Mouse (Mus musculus) lung, postnatal 10 days (tissue): Measurements from ENCODE around the gene Saysd1.

Experiments used
- DNase-seq: peaks from one replicate; pipeline ENCODE4 v3.0.0; 2021

The Saysd1 gene

GRCm38 (mm10) chr14:20106271-20106670, 32.1 kb downstream of the Saysd1 start:
- peak; percentile 42 for DNase-seq

GRCm38 (mm10) chr14:20103207-20103606, 35.1 kb downstream of the Saysd1 start:
- DNase-seq: peak; percentile 72

- DNase-seq: peak; percentile 83
Observed at GRCm38 (mm10) chr14:20098061-20098460, 40.3 kb downstream of the Saysd1 start.

DNA sequence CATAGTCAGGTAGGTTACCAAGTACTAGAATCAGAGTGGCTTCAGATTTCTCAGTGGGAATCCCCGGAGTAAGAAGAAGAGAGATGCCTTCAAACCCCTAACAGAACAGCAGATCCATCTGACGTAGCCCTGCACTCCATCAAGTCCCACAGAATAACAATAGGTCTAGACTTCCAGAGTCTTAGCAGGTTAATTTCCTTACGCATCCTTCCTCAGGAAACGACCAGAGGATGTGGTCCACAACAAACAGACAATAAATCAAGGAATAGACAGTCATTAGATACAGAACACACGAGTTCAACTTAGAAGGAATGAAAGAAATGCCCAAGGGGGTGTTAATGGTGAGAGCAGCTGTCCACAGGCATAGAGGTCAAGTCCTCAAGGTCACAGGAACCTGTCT, 43.4 kb downstream of the Saysd1 start:
- DNase-seq: no peak

DNA sequence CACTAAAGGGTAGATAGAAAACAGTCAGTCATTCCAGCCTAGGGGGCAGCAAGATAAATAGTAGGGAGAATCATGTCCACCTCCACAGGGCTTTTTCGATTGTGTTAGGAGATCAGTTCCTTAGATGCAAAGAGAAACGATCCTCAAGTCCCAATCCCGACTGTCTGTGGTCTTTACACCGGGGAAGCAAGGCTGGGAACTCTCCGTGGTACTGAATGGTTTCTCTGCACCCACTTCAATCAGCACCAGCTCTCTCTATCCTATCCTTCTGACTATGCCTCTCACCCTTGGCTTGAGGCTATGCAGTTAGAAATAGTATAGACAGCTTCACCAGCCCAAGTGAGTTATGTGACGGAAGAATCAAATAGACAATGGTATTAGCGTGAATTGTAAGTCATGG, 44.8 kb downstream of the Saysd1 start:
- DNase-seq: peak; percentile 76

DNA sequence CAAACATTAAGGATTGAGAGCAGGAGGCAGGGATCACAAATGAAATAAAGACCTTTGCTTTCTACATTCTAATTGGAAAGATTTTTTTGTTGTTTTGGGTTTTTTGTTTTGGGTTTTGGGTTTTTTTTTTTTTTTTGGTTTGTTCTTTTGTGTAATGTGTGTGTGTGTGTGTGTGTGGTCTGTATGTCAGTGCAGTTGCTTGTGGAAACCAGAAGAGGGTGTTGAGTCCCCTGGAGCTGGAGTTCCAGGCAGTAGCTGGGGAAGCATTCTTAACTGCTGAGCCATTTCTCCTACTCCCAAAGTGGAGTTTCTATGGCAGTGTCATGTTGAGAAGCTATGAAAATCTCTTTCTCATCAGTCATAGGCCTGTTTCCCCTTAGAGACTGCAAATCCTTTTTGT, 54.0 kb downstream of the Saysd1 start:
- DNase-seq: no peak

DNA sequence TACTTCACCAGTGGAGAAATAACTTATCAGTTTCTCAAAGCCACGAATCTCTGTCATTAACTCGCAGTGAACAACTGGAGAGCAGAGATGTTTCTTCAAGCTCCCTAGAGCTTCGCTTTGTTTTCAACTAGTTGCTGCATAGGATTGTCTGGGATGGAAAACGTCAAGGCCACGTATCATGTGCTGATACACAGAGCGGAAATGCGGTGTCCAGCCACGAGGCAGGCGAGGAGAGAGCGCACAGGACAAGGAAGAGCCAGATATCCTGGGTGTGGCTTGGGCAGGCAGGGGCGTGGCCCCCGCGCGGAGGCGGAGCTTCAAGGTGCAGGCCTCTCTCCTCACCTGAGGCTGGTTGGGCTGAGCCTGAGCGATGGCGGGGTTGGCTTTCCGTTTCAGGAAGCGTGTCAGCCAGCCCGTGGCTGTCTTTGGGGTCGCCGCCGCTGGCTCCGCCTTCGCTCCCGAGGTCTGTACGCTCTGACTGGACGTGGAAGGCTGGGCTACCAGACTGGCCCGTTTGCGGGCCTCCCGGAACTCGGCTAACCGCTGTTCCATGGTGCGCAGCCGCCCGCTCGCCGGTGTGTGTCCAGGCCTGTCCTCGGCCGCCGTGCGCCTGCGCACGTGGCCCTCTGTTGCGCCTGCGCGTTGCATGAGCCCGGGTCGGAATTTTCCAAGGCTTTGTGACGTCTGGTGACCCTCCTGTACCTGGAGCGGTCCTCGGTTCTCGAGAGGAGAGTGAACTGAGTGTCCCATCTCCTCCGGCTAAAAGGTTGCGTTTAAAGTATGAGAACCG, 55.6 kb downstream of the Saysd1 start:
- peak; percentile 92 for DNase-seq

- DNase-seq: no peak
Observed at GRCm38 (mm10) chr14:20081937-20082533, 56.3 kb downstream of the Saysd1 start.

DNA sequence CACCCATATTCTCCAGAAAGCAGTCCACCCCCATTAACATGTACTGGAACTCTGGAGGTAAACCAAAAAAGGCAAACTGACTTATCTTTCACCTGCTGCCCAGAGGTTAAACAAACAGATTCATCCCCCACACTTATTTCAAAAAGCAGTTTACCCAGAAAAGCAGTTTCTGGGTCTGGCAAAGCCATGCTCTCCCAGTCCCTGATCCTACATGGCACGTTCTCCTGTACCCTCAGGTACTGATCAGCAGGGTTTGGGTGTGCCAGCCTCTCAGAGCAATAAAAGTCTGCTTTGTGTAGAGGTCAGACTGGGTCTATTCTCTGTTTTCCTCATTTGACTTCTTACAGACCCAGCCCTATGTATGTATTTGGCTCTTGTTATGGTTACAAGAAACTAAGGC, 57.2 kb downstream of the Saysd1 start:
- DNase-seq: no peak

DNA sequence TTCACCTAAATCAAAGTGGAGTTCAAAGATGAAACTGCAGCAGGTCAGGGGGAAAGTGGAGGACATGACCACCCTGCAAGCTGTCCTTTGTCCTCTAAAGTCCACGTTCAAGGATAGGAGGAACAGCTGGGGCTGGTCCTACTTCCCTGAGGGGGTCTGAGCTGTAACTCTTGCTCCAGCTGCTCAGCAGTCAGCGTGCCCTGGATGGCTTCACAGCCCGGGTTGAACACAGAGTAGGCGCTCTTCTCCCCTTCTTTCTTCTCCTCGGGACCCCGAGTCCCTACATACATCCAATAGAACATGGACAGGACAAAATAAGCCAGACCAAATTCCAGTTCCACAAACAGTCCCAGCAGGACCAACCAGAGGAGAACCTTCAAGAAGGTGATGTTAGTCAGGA, 61.2 kb downstream of the Saysd1 start:
- no peak for DNase-seq

- no peak for DNase-seq
Observed at GRCm38 (mm10) chr14:20075544-20075943, 62.8 kb downstream of the Saysd1 start.

DNA sequence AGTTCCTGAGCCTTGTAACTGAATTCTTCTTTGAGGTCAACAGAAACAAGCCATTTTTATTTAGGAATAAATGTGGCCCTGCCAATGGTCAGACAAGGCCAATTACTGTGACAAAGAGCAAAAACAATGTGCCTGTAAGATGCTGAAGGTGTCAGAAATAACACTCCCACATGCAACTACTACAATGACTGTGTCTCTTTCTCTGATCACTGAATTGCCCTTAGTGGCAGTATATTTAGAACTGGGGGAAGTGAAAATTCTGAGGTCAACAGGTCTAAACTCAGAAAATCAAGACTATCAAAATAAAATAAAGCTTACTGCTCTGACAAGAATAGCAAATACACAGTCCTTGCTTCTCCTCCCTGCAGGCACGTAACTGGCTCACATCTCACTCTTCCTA, 63.6 kb downstream of the Saysd1 start:
- DNase-seq: no peak

DNA sequence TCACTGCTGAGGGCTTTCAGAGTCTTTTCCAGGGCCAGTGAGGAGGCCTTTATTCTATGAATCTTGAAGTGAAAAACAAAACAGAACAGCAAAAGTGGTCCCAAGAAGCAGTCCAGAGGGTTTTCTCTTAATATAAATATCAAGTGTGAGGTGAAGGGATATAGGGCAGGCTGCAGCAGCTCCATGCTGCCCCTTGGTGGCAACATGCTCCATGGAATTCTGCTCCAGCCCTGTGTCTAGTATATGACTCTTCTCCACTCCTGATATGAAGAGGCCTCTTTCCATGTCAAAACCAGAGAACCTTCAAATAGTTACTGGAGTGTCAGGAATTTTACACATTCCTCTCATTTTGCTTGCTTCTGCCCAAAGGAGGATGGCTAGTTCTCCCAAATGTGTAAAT, 67.7 kb downstream of the Saysd1 start:
- peak; percentile 61 for DNase-seq

DNA sequence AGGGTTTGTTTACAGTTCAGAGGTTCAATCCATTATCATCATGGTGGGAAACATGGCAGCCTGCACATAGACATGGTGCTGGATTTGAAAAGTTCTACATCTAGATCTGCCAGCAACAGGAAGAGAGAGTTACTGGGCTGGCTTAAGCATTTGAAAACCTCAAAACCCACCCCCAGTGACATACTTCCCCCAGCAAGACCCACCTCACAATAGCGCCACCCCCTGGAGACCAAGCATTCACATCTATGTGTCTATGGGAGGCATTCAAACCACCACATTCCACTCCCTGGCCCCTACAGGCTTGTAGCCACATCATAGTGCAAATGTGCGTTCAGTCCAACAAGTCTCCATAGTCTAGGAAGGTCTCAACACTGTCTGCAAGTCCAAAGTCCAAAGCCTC, 70.0 kb downstream of the Saysd1 start:
- peak; percentile 23 for DNase-seq

DNA sequence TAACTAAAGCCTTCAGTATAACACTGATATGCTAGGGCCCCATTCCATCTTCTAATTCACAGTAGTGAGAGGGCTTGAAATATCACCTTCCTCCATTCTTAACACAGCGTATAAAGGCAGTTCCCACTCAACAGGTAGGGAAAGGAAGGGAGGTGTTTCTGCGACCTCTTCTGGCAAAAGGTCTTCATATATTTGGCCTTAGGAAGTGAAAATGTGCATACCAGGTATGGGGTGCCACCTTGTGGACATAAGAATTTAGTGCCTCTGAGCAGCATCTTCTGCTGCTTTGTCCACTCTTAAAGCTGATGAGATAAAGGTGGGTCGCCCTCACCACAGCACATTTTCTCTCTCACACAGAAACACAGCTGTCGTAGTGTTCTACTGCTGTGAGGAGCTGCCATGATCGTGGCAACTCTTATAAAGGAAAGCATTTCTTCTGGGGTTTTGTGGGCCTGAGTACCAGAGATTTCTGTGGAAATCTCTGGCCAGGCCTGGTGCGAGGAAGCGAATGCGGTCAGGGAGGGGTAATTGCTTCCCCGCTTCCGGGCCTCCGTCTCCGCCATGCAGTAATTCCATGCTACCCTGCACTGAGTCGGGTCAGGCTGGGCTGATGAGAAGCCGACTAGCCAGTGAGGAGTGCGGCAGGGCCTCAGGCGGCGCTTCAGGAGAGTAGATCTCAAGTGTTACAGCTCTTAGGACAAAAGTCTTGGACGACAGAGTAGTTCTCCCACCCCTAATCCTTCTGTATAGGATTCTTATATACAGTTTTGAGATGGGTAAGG, 70.8 kb downstream of the Saysd1 start:
- DNase-seq: peak; percentile 81

- no peak for DNase-seq
Observed at GRCm38 (mm10) chr14:20064771-20065170, 73.6 kb downstream of the Saysd1 start.

GRCm38 (mm10) chr14:20048481-20048835, 89.9 kb downstream of the Saysd1 start:
- DNase-seq: no peak

DNA sequence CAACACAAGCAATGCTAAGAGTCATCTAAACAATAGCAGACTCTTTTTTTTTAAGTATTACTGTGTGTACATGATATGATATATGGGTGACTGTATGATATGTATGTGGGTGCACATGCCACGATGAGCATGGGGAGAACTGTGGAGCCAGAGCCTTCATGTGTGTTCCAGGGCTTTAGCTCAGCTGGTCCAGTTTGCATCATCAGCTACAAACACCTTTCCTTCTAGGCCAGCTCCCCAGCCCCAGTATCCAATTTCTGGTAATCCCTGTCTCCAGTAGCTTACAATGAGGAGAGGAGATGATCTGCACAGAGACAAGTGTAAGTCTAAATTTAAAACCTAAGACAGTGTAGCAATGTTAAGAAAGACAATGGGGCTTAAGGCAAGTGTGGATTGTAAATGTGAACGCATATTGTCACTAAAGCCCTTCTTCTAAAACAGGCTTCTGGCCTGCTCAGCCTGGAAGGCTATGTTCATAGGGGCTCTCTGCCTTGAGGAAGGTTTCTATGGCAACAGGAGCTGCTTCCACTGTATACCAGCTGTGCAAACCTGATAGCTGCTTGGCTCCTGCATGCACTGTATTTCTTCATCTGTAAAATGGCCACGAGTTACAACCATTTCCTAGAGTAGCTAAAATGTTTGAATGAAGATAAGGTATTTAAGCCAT, 90.4 kb downstream of the Saysd1 start:
- no peak for DNase-seq

GRCm38 (mm10) chr14:20047291-20047690, 91.0 kb downstream of the Saysd1 start:
- DNase-seq: no peak

- no peak for DNase-seq
Observed at GRCm38 (mm10) chr14:20044036-20044435, 94.3 kb downstream of the Saysd1 start.

- DNase-seq: no peak
Observed at GRCm38 (mm10) chr14:20041836-20042235, 96.5 kb downstream of the Saysd1 start.

GRCm38 (mm10) chr14:20040976-20041375, 97.4 kb downstream of the Saysd1 start:
- no peak for DNase-seq

GRCm38 (mm10) chr14:20039795-20040194, 98.5 kb downstream of the Saysd1 start:
- no peak for DNase-seq
